Mouse (Mus musculus) hindbrain, embryonic 13.5 days (tissue): ENCODE results near the gene Gm9789. TPM values are rescaled to one million over a fixed set of nuclear protein-coding genes. Genes with fewer than 3 reads are reported as not detected.
"Not testable (repeated sequence)": the region's sequence is repeated elsewhere in the genome, so short reads cannot be mapped to it uniquely, and the experiment has no call there.

Source experiments
- ATAC-seq: fragments of 200-750 bp; cut with Nextera tagmentation; 2 replicates; pipeline ENCODE4 v1.8.0; 2017; ENCODE audit warnings: moderate TSS enrichment; ENCODE audit not compliant: low FRiP score
- H3K27ac ChIP-seq: fragments of 300-500 bp; sonication (generic); 2 replicates; pipeline ENCODE4 v1.5.1; 2015; ENCODE audit warnings: inconsistent platforms, mild to moderate bottlenecking, moderate library complexity
- H3K27me3 ChIP-seq: fragments of 300-500 bp; sonication (generic); 2 replicates; pipeline ENCODE4 v1.6.1; 2015; ENCODE audit warnings: mild to moderate bottlenecking, inconsistent platforms
- H3K36me3 ChIP-seq: fragments of 300-500 bp; sonication (generic); 2 replicates; pipeline ENCODE4 v1.6.1; 2015; ENCODE audit warnings: mild to moderate bottlenecking, inconsistent platforms
- H3K4me1 ChIP-seq: fragments of 300-500 bp; sonication (generic); replicated peaks from 2 replicates; pipeline ENCODE4 v1.6.1; 2015; ENCODE audit warnings: inconsistent platforms
- H3K4me2 ChIP-seq: fragments of 300-500 bp; sonication (generic); 2 replicates; pipeline ENCODE4 v1.6.1; 2015; ENCODE audit warnings: inconsistent platforms, mild to moderate bottlenecking, moderate library complexity
- H3K4me3 ChIP-seq: fragments of 300-500 bp; sonication (generic); 2 replicates; pipeline ENCODE4 v1.5.1; 2015; ENCODE audit warnings: mild to moderate bottlenecking, inconsistent platforms
- H3K9ac ChIP-seq: fragments of 300-500 bp; sonication (generic); 2 replicates; pipeline ENCODE4 v1.6.1; 2015; ENCODE audit warnings: mild to moderate bottlenecking, inconsistent platforms
- H3K9me3 ChIP-seq: fragments of 300-500 bp; sonication (generic); 2 replicates; pipeline ENCODE4 v1.6.1; 2016; ENCODE audit warnings: inconsistent platforms
- WGBS: fragments of 180-500 bp; shearing (Covaris S2); methylation state at CpG from one replicate; pipeline ENCODE4 v1.1.7; 2015; 5-methylcytosine and 5-hydroxymethylcytosine counted together
- polyA plus RNA-seq: library from polyadenylated mRNA; unstranded; fragments of >200 nt; fragmentation: Nextera tagmentation; extraction: Ambion mirVana; gene quantifications from 2 replicates; pipeline ENCODE4 v1.2.1, GENCODE M21; 2015

The Gm9789 gene
- not detected in 2 replicates for polyA plus RNA-seq

GRCm38 (mm10) chr16:89157652-89158051 is at the start of gene Gm9789:
TSS of gene Gm9789 (plus strand) at chr16:89157952.
- no peak for ATAC-seq
- Histone ChIP-seq H3K4me3 (no peak within 1 kb of the TSS), H3K27me3 (no peaks in the 10 kb centered on the region), H3K27ac (no peak within 1 kb of the TSS), H3K9ac (no peak within 1 kb of the TSS), H3K4me2 (no peak within 1 kb of the TSS), H3K9me3 (no peaks in the 10 kb centered on the region), H3K36me3 (no peaks in the 10 kb centered on the region), H3K4me1 (no peaks in the 10 kb centered on the region)
- 90% methylated on average over 4 of the region's 4 CpGs for WGBS

- no peaks in the 10 kb centered on the region for H3K9me3 ChIP-seq
- no peak for ATAC-seq
- no peak within 1 kb of the TSS for H3K27ac ChIP-seq
- no peak within 1 kb of the TSS for H3K9ac ChIP-seq
- H3K36me3 ChIP-seq = no peaks in the 10 kb centered on the region
- WGBS = 92% methylated on average over 1 of the region's 1 CpGs
- no peaks in the 10 kb centered on the region for H3K4me1 ChIP-seq
- no peak within 1 kb of the TSS for H3K4me2 ChIP-seq
- no peaks in the 10 kb centered on the region for H3K27me3 ChIP-seq
- H3K4me3 ChIP-seq = no peak within 1 kb of the TSS
These were observed 17.2 kb upstream of the Gm9789 start, which contains the start of gene Gm6358 for GRCm38 (mm10) chr16:89140551-89140950. TSS of gene Gm6358 (plus strand) at chr16:89140851.

GRCm38 (mm10) chr16:89150786-89151185 is 7.0 kb upstream of the Gm9789 start, which contains the start of gene Gm10061:
TSS of gene Gm10061 (plus strand) at chr16:89151086.
- WGBS = 97% methylated on average over 1 of the region's 1 CpGs
- no peaks in the 10 kb centered on the region for H3K4me1 ChIP-seq
- H3K27ac ChIP-seq = no peak within 1 kb of the TSS
- no peaks in the 10 kb centered on the region for H3K36me3 ChIP-seq
- no peak within 1 kb of the TSS for H3K4me3 ChIP-seq
- no peaks in the 10 kb centered on the region for H3K9me3 ChIP-seq
- no peaks in the 10 kb centered on the region for H3K27me3 ChIP-seq
- H3K4me2 ChIP-seq = no peak within 1 kb of the TSS
- ATAC-seq = no peak
- H3K9ac ChIP-seq = no peak within 1 kb of the TSS

- not testable (repeated sequence) for H3K9me3 ChIP-seq, H3K27me3 ChIP-seq, H3K4me3 ChIP-seq, H3K27ac ChIP-seq, H3K36me3 ChIP-seq, H3K4me1 ChIP-seq, ATAC-seq, H3K9ac ChIP-seq, H3K4me2 ChIP-seq
These were observed 11.4 kb downstream of the Gm9789 start, which contains the start of gene Gm7735 for GRCm38 (mm10) chr16:89169190-89169589. TSS of gene Gm7735 (plus strand) at chr16:89169490.

- Histone ChIP-seq H3K4me1 (no peaks in the 10 kb centered on the region), H3K9ac (no peak within 1 kb of the TSS), H3K9me3 (no peaks in the 10 kb centered on the region), H3K4me3 (no peak within 1 kb of the TSS), H3K27me3 (no peaks in the 10 kb centered on the region), H3K4me2 (no peak within 1 kb of the TSS), H3K27ac (no peak within 1 kb of the TSS), H3K36me3 (no peaks in the 10 kb centered on the region)
- 80% methylated on average over 2 of the region's 2 CpGs for WGBS
- ATAC-seq = no peak
These were observed 16.7 kb downstream of the Gm9789 start, which contains the start of gene 1110057P08Rik for GRCm38 (mm10) chr16:89174435-89174834. TSS of gene 1110057P08Rik (plus strand) at chr16:89174735.

GRCm38 (mm10) chr16:89188621-89189020 is 30.9 kb downstream of the Gm9789 start:
- no peaks in the 10 kb centered on the region for H3K27me3 ChIP-seq
- WGBS = 86% methylated on average over 4 of the region's 4 CpGs
- H3K9me3 ChIP-seq = no peaks in the 10 kb centered on the region
- no peak overlapping the region for H3K4me3 ChIP-seq
- no peak overlapping the region for H3K27ac ChIP-seq
- no peak overlapping the region for H3K9ac ChIP-seq
- H3K36me3 ChIP-seq = no peaks in the 10 kb centered on the region
- no peaks in the 10 kb centered on the region for H3K4me1 ChIP-seq
- no peak for ATAC-seq
- no peak overlapping the region for H3K4me2 ChIP-seq

- Histone ChIP-seq H3K9ac (no peak within 1 kb of the TSS), H3K9me3 (no peaks in the 10 kb centered on the region), H3K4me1 (no peaks in the 10 kb centered on the region), H3K4me3 (no peak within 1 kb of the TSS), H3K4me2 (no peak within 1 kb of the TSS), H3K36me3 (no peaks in the 10 kb centered on the region), H3K27ac (no peak within 1 kb of the TSS), H3K27me3 (no peaks in the 10 kb centered on the region)
- 69% methylated on average over 1 of the region's 1 CpGs for WGBS
- ATAC-seq = no peak
These were observed 47.8 kb downstream of the Gm9789 start, which contains the start of gene Krtap20-2 for GRCm38 (mm10) chr16:89205561-89205960. TSS of gene Krtap20-2 (plus strand) at chr16:89205861.

Other genes with a start within 250 kb of the Gm9789 start
- gene Krtap19-9b, start 225.7 kb upstream of the Gm9789 start, polyA plus RNA-seq = not detected in 2 replicates
- not detected in 2 replicates for gene Krtap16-3, start 195.1 kb upstream of the Gm9789 start, polyA plus RNA-seq
- not detected in 2 replicates for gene Krtap22-2, start 147.2 kb upstream of the Gm9789 start, polyA plus RNA-seq
- gene Gm10229, start 142.7 kb upstream of the Gm9789 start, polyA plus RNA-seq = not detected in 2 replicates
- gene Krtap6-1, start 126.3 kb upstream of the Gm9789 start, polyA plus RNA-seq = not detected in 2 replicates
- not detected in 2 replicates for gene Gm10228, start 116.5 kb upstream of the Gm9789 start, polyA plus RNA-seq
- not detected in 2 replicates for gene Krtap6-5, start 110.1 kb upstream of the Gm9789 start, polyA plus RNA-seq
- not detected in 2 replicates for gene 1110025L11Rik, start 94.0 kb upstream of the Gm9789 start, polyA plus RNA-seq
- not detected in 2 replicates for gene Krtap6-3, start 73.9 kb upstream of the Gm9789 start, polyA plus RNA-seq
- not detected in 2 replicates for gene Gm6358, start 17.1 kb upstream of the Gm9789 start, polyA plus RNA-seq
- gene Gm10061, start 6.9 kb upstream of the Gm9789 start, polyA plus RNA-seq = not detected in 2 replicates
- not detected in 2 replicates for gene Gm7735, start 11.5 kb downstream of the Gm9789 start, polyA plus RNA-seq
- gene 1110057P08Rik, start 16.8 kb downstream of the Gm9789 start, polyA plus RNA-seq = not detected in 2 replicates
- not detected in 2 replicates for gene Krtap20-2, start 47.9 kb downstream of the Gm9789 start, polyA plus RNA-seq
- gene Krtap21-1, start 245.9 kb downstream of the Gm9789 start, polyA plus RNA-seq = not detected in 2 replicates